Mouse (Mus musculus) CD4-positive, CD25-positive, alpha-beta regulatory T cell, adult 4 months (primary cell): ENCODE results near the gene Gbp9. TPM values are rescaled to one million over a fixed set of nuclear protein-coding genes. Genes with fewer than 3 reads are reported as not detected.

Experiments
- ATAC-seq: one replicate; pipeline ENCODE4 v1.8.0; 2017
- polyA plus RNA-seq, 2 experiments: library from polyadenylated mRNA; unstranded; fragments of 100-300 nt; shearing (Covaris generic); gene quantifications; one replicate each; pipeline ENCODE4 v1.2.1; 2017

The Gbp9 gene
- polyA plus RNA-seq, 2 experiments from 2014 or later: 98.9 to 133 TPM

GRCm38 (mm10) chr5:105055279-105055678 is 84.1 kb downstream of the Gbp9 start:
- ATAC-seq: no peak

- ATAC-seq: peak; percentile 80
Observed at GRCm38 (mm10) chr5:105053471-105054169, 85.7 kb downstream of the Gbp9 start.

GRCm38 (mm10) chr5:105032362-105032761 is 107.0 kb downstream of the Gbp9 start:
- ATAC-seq: no peak

Other genes starting within 250 kb of the Gbp9 start
- 10 to 100 TPM; 29.4 to 29.9 TPM for gene Abcg3, start 156.8 kb downstream of the Gbp9 start, polyA plus RNA-seq
- 100 to 1,000 TPM; 100 to 118 TPM for gene Gbp8, start within 50 bp of the Gbp9 start, polyA plus RNA-seq
- gene Gbp4, start within 50 bp of the Gbp9 start, polyA plus RNA-seq: 100 to 1,000 TPM; 246 to 316 TPM
- gene Gbp10, start 100.0 kb upstream of the Gbp9 start, polyA plus RNA-seq: 10 to 100 TPM; 53.6 to 87.0 TPM
- gene Gm43302, start 154.2 kb upstream of the Gbp9 start, polyA plus RNA-seq: 1 to 10 TPM; 3.1 to 7.1 TPM
- 100 to 1,000 TPM; 164 to 204 TPM for gene Gbp6, start 154.2 kb upstream of the Gbp9 start, polyA plus RNA-seq